Mouse (Mus musculus) hindbrain, embryonic 13.5 days (tissue): ENCODE results near the gene Kcnc3. TPM values are rescaled to one million over a fixed set of nuclear protein-coding genes. Genes with fewer than 3 reads are reported as not detected.
A peak's percentile ranks its signal among the peaks of the same experiment; 100 is the strongest.

Experiments used
- ATAC-seq: fragments of 200-750 bp; cut with Nextera tagmentation; 2 replicates; pipeline ENCODE4 v1.8.0; 2017; ENCODE audit warnings: moderate TSS enrichment; ENCODE audit not compliant: low FRiP score
- H3K27ac ChIP-seq: fragments of 300-500 bp; sonication (generic); 2 replicates; pipeline ENCODE4 v1.5.1; 2015; ENCODE audit warnings: inconsistent platforms, mild to moderate bottlenecking, moderate library complexity
- H3K27me3 ChIP-seq: fragments of 300-500 bp; sonication (generic); 2 replicates; pipeline ENCODE4 v1.6.1; 2015; ENCODE audit warnings: mild to moderate bottlenecking, inconsistent platforms
- H3K36me3 ChIP-seq: fragments of 300-500 bp; sonication (generic); 2 replicates; pipeline ENCODE4 v1.6.1; 2015; ENCODE audit warnings: mild to moderate bottlenecking, inconsistent platforms
- H3K4me1 ChIP-seq: fragments of 300-500 bp; sonication (generic); replicated peaks from 2 replicates; pipeline ENCODE4 v1.6.1; 2015; ENCODE audit warnings: inconsistent platforms
- H3K4me2 ChIP-seq: fragments of 300-500 bp; sonication (generic); 2 replicates; pipeline ENCODE4 v1.6.1; 2015; ENCODE audit warnings: inconsistent platforms, mild to moderate bottlenecking, moderate library complexity
- H3K4me3 ChIP-seq: fragments of 300-500 bp; sonication (generic); 2 replicates; pipeline ENCODE4 v1.5.1; 2015; ENCODE audit warnings: mild to moderate bottlenecking, inconsistent platforms
- H3K9ac ChIP-seq: fragments of 300-500 bp; sonication (generic); 2 replicates; pipeline ENCODE4 v1.6.1; 2015; ENCODE audit warnings: mild to moderate bottlenecking, inconsistent platforms
- H3K9me3 ChIP-seq: fragments of 300-500 bp; sonication (generic); 2 replicates; pipeline ENCODE4 v1.6.1; 2016; ENCODE audit warnings: inconsistent platforms
- WGBS: fragments of 180-500 bp; shearing (Covaris S2); methylation state at CpG from one replicate; pipeline ENCODE4 v1.1.7; 2015; 5-methylcytosine and 5-hydroxymethylcytosine counted together
- polyA plus RNA-seq: library from polyadenylated mRNA; unstranded; fragments of >200 nt; fragmentation: Nextera tagmentation; extraction: Ambion mirVana; gene quantifications from 2 replicates; pipeline ENCODE4 v1.2.1, GENCODE M21; 2015

Kcnc3 gene
- polyA plus RNA-seq, 1 experiment from 2014 or later: 4.4 TPM

- peak; percentile 15 for ATAC-seq
- Histone ChIP-seq H3K36me3 (peaks cover 31% of the 10 kb centered on the region), H3K9ac (peak overlapping the region; percentile 65; the same call in 1 of the 2 replicates), H3K27me3 (peaks cover 21% of the 10 kb centered on the region; the same call in 1 of the 2 replicates), H3K27ac (0 out of 2 replicates have a peak overlapping the region, but pooled peaks have one; percentile 91), H3K4me1 (peaks cover 28% of the 10 kb centered on the region), H3K9me3 (no peaks in the 10 kb centered on the region), H3K4me2 (peak overlapping the region; percentile 70), H3K4me3 (peak overlapping the region; percentile 71)
- 89% methylated on average over 30 of the region's 31 CpGs for WGBS
These were observed 38.1 kb upstream of the Kcnc3 start for GRCm38 (mm10) chr7:44552141-44552908.

GRCm38 (mm10) chr7:44553196-44553764 lies 37.2 kb upstream of the Kcnc3 start:
- Histone ChIP-seq H3K9ac (peak overlapping the region; percentile 65), H3K9me3 (no peaks in the 10 kb centered on the region), H3K36me3 (peaks cover 31% of the 10 kb centered on the region), H3K4me2 (peak overlapping the region; percentile 70), H3K4me3 (peak overlapping the region; percentile 71), H3K27me3 (peaks cover 24% of the 10 kb centered on the region; the same call in 1 of the 2 replicates), H3K27ac (peak overlapping the region; percentile 91), H3K4me1 (peaks cover 18% of the 10 kb centered on the region)
- 1% methylated on average over 32 of the region's 32 CpGs for WGBS
- ATAC-seq: peak; percentile 76

- H3K27ac ChIP-seq: peak within 1 kb of the TSS; percentile 91
- under 1% methylated on average over 22 of the region's 22 CpGs for WGBS
- peaks cover 24% of the 10 kb centered on the region; the same call in 1 of the 2 replicates for H3K27me3 ChIP-seq
- peak within 1 kb of the TSS; percentile 70 for H3K4me2 ChIP-seq
- H3K4me3 ChIP-seq: peak within 1 kb of the TSS; percentile 71
- peaks cover 16% of the 10 kb centered on the region for H3K4me1 ChIP-seq
- peaks cover 31% of the 10 kb centered on the region for H3K36me3 ChIP-seq
- peak within 1 kb of the TSS; percentile 65 for H3K9ac ChIP-seq
- ATAC-seq: peak; percentile 76
- H3K9me3 ChIP-seq: no peaks in the 10 kb centered on the region
These were observed 36.6 kb upstream of the Kcnc3 start, which contains the start of gene Nr1h2 for GRCm38 (mm10) chr7:44553826-44554225. TSS of gene Nr1h2 (minus strand) at chr7:44553951.

GRCm38 (mm10) chr7:44557629-44558028 lies 32.8 kb upstream of the Kcnc3 start:
- H3K4me1 ChIP-seq: peaks cover 12% of the 10 kb centered on the region
- no peak overlapping the region for H3K4me2 ChIP-seq
- no peak overlapping the region for H3K4me3 ChIP-seq
- ATAC-seq: no peak
- no peaks in the 10 kb centered on the region for H3K36me3 ChIP-seq
- H3K9ac ChIP-seq: no peak overlapping the region; the same call in 1 of the 2 replicates
- no peaks in the 10 kb centered on the region for H3K9me3 ChIP-seq
- H3K27me3 ChIP-seq: peaks cover 24% of the 10 kb centered on the region; the same call in 1 of the 2 replicates
- no peak overlapping the region for H3K27ac ChIP-seq
- WGBS: 73% methylated on average over 2 of the region's 2 CpGs

GRCm38 (mm10) chr7:44560435-44561400 lies 29.7 kb upstream of the Kcnc3 start:
- ATAC-seq: peak; percentile 52; the same call in 1 of the 2 replicates
- H3K4me1 ChIP-seq: no peaks in the 10 kb centered on the region
- no peaks in the 10 kb centered on the region for H3K9me3 ChIP-seq
- WGBS: 53% methylated on average over 18 of the region's 18 CpGs
- no peak overlapping the region for H3K9ac ChIP-seq
- H3K36me3 ChIP-seq: no peaks in the 10 kb centered on the region
- H3K4me2 ChIP-seq: no peak overlapping the region
- no peak overlapping the region for H3K4me3 ChIP-seq
- no peak overlapping the region for H3K27ac ChIP-seq
- H3K27me3 ChIP-seq: peaks cover 18% of the 10 kb centered on the region; the same call in 1 of the 2 replicates

GRCm38 (mm10) chr7:44563284-44563683 lies 27.2 kb upstream of the Kcnc3 start:
- no peak overlapping the region for H3K27ac ChIP-seq
- H3K4me3 ChIP-seq: no peak overlapping the region
- no peaks in the 10 kb centered on the region for H3K9me3 ChIP-seq
- no peaks in the 10 kb centered on the region for H3K36me3 ChIP-seq
- WGBS: 53% methylated on average over 8 of the region's 8 CpGs
- H3K9ac ChIP-seq: no peak overlapping the region
- ATAC-seq: no peak
- H3K4me2 ChIP-seq: no peak overlapping the region
- no peaks in the 10 kb centered on the region for H3K27me3 ChIP-seq
- no peaks in the 10 kb centered on the region for H3K4me1 ChIP-seq

- H3K9ac ChIP-seq: no peak overlapping the region
- WGBS: 88% methylated on average over 10 of the region's 10 CpGs
- H3K27me3 ChIP-seq: 0 out of 2 replicates have a peak, but pooled peaks cover 6% of the 10 kb centered on the region
- no peak for ATAC-seq
- no peak overlapping the region for H3K4me2 ChIP-seq
- H3K4me3 ChIP-seq: no peak overlapping the region
- H3K36me3 ChIP-seq: no peaks in the 10 kb centered on the region
- no peak overlapping the region for H3K27ac ChIP-seq
- no peaks in the 10 kb centered on the region for H3K4me1 ChIP-seq
- no peaks in the 10 kb centered on the region for H3K9me3 ChIP-seq
These were observed 26.0 kb upstream of the Kcnc3 start for GRCm38 (mm10) chr7:44564486-44564885.

- Histone ChIP-seq H3K4me2 (no peak overlapping the region), H3K4me1 (no peaks in the 10 kb centered on the region), H3K27me3 (0 out of 2 replicates have a peak, but pooled peaks cover 6% of the 10 kb centered on the region), H3K4me3 (no peak overlapping the region), H3K9me3 (no peaks in the 10 kb centered on the region), H3K36me3 (no peaks in the 10 kb centered on the region), H3K27ac (no peak overlapping the region), H3K9ac (no peak overlapping the region)
- 81% methylated on average over 6 of the region's 6 CpGs for WGBS
- no peak for ATAC-seq
These were observed 25.1 kb upstream of the Kcnc3 start for GRCm38 (mm10) chr7:44565414-44565813.

- Histone ChIP-seq H3K27ac (no peak overlapping the region), H3K9me3 (no peaks in the 10 kb centered on the region), H3K9ac (no peak overlapping the region), H3K4me1 (no peaks in the 10 kb centered on the region), H3K36me3 (no peaks in the 10 kb centered on the region), H3K4me3 (no peak overlapping the region), H3K27me3 (0 out of 2 replicates have a peak, but pooled peaks cover 11% of the 10 kb centered on the region), H3K4me2 (no peak overlapping the region)
- ATAC-seq: no peak
- WGBS: 79% methylated on average over 9 of the region's 9 CpGs
These were observed 21.7 kb upstream of the Kcnc3 start for GRCm38 (mm10) chr7:44568803-44569202.

- no peak overlapping the region for H3K4me2 ChIP-seq
- no peak overlapping the region for H3K4me3 ChIP-seq
- 0 out of 2 replicates have a peak, but pooled peaks cover 11% of the 10 kb centered on the region for H3K27me3 ChIP-seq
- ATAC-seq: no peak
- H3K9me3 ChIP-seq: no peaks in the 10 kb centered on the region
- no peak overlapping the region for H3K27ac ChIP-seq
- WGBS: 91% methylated on average over 6 of the region's 6 CpGs
- no peaks in the 10 kb centered on the region for H3K4me1 ChIP-seq
- no peak overlapping the region for H3K9ac ChIP-seq
- no peaks in the 10 kb centered on the region for H3K36me3 ChIP-seq
These were observed 19.5 kb upstream of the Kcnc3 start for GRCm38 (mm10) chr7:44570989-44571388.

GRCm38 (mm10) chr7:44571811-44572210 lies 18.7 kb upstream of the Kcnc3 start:
- no peak overlapping the region for H3K4me2 ChIP-seq
- 31% methylated on average over 4 of the region's 4 CpGs for WGBS

More at GRCm38 (mm10) chr7:44571811-44572210, 18.7 kb upstream of the Kcnc3 start:
- Histone ChIP-seq H3K27me3 (0 out of 2 replicates have a peak, but pooled peaks cover 11% of the 10 kb centered on the region), H3K27ac (no peak overlapping the region), H3K36me3 (no peaks in the 10 kb centered on the region), H3K4me1 (no peaks in the 10 kb centered on the region), H3K9me3 (no peaks in the 10 kb centered on the region), H3K4me3 (no peak overlapping the region), H3K9ac (no peak overlapping the region)
- no peak for ATAC-seq
